Mouse (Mus musculus) embryo, embryonic 10 days (tissue): ENCODE measurements at regions not wholly inside any gene's neighbourhood (a gene's known extent, or its start where the extent isn't known, plus 50 kb on each side); places are given as distances from the start of the nearest gene placed in this dataset.

Source experiments
- DNase-seq: peaks from one replicate; pipeline ENCODE4 v3.0.0-alpha.2; 2015; ENCODE audit warnings: low spot score

DNA sequence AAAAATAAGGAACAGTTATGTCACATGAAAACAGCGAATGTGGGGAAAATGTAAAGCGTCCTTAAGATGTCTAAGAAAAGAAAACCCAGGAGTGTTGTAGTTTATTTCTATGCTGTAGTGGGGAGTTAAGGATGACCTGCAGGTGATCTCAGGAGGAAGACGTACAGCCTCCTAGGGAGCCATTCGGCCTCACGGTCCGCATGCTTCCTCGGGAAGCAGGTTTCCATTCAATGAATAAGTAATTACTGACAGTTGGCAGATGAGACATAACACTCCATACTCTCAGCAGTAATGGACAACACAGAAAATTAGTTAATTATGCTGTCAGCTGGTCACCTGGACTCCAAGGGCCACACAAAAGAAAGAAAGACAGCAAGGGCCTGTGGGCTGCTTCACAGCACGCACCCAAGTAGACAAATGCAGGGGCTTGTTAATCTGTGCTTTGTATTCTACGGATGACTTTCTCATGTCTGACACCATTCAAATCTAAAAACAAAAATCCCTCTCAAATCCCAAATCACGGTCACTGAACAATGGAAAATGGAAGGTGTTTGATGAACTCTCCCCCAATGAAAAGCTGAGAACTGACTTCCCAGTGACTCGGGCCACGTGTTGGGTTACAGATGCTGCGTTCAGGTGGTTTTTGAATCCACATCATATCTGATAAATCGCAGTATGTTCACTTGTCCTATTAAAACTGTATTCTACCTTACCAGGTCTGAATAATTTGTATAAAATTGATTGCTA is 193.5 kb downstream of the Gm11361 start:
- no peak for DNase-seq

DNA sequence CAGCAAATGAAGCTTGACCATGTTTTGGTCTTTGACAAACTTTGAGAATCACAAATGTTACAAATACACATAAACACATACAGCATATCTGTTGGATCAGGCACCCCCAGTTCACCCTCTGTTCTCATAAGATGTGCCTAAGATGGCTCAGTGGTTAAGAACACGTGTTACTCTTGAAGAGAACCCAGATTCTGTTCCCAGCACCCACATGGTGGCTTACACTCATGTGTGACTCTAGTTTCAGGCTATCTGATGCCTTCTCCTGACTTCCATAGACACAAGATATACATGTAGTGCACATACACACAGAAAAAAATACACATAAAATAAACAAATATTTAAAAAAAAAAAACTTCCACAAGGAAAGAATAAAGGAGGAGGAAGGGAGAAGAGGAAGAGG is 191.7 kb downstream of the Gm11361 start:
- DNase-seq, result no peak

DNA sequence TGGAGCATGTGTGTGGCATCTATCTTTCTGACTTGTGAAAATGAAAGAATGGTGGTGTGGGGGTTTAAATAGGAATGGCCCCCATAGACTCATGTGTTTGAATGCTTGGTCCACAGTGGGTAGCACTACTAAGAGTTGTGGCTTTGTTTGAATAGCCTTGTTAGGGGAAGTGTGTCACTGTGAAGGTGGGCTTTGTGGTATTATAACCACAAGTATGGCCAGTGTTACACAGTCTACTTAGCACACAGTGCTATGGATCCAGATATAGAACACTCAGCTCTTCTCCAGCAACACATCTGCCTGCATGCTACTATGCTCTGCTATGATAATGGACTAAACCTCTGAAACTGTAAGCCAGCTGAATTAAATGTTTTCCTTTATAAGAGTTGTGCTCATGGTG is 184.9 kb downstream of the Gm11361 start:
- DNase-seq, result no peak

DNA sequence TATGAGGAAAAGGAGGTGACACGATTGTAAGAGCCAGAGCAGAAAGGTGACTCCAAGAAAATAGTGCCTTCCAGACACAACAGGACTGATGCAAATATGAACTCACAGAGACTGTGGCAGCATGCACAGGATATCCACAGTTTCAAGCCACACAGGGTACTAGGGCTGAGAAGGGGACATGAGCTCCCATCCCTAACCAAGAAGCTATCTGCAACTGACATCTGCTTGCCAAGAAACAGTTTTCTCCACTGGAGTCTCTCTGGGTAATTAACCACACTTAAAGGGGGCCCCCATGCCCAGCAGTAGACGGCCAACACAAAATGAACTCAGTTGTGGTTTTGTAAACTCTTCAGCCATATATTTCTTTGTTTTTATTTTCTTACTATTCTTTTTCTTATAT is 176.1 kb downstream of the Gm11361 start:
- DNase-seq, result no peak

DNA sequence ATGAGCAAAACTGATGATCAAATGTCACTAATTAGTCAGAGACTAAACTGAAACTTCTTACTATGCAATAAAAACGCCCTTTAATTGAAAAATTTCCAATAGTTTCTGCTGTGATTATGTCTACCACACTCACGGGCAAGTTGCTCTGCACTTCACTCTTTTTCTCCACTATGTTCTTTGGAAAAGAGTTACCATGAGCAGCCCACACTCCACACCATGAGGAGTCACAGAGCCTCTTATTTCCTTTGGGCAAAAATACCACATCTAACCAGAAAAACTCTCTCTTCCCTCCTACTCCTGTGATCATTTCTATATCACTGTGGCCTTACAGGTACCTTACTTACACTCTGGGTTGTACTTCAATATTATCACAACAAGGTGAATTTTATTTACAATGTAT is 174.7 kb downstream of the Gm11361 start:
- no peak for DNase-seq

DNA sequence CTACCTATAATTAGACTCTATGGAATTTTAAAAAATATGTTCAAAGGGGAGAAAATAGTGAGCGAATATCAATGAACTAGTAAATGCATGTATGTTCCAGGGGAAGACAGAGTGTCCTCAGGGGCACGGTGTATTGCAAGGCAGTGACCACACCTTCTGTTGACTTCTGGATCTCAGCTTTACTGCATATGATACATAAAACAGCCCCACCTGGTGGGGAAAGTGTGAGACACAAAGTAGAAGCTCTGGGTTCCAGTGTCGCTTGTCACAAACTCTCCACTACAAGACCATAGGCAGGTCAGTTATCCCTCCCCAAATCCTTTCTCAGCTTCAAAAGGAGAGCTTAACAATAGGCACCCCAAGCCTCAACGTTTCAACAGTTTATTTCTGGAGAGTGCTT is 168.8 kb downstream of the Gm11361 start:
- DNase-seq, result no peak

DNA sequence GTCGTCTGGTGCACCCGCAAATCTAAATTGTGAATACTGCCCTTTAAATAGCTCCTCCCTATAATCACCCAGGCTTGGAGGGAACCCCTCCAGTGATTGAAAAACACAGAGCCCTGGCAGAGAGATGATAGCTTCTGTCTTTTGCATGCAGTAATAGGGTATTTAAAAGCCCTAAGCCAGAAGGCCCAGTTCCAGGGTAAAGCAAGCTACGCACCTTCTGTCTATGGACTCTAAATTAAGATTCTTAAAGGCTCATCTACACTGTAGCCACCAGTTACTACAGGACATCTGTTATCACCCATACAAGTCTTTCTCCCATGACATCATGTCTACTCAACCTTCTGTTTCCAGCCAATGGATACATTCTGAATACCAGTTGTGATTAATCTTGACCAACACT is 167.8 kb downstream of the Gm11361 start:
- no peak for DNase-seq

DNA sequence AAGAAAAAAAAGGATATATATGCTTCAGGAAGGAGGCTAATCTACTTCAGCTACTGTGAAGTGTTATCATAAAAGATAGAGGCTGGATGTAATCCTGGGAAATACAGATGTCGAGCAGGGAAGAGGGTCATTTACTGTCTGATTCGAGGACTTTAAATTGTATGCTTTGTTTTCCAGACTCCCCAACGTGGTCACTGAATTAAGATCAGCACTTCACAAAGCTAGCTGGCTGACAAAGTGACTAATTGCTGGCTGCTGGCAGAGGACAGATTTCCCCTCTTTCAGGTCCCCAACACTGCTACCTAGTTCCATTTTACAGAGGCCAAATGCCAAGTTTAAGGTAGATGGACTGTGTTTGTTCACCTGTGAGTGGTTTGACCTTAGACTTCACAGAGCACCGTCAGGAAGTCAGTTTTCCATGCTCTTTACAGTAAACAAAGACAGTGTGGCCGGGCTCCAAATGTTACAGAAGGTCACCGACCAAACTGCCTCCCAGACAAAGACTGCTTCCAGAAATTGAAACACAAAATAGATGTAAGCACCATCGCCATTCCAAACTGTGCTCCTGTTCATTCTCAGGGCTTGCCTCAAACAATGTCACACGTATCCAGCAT is 167.2 kb downstream of the Gm11361 start:
- no peak for DNase-seq

DNA sequence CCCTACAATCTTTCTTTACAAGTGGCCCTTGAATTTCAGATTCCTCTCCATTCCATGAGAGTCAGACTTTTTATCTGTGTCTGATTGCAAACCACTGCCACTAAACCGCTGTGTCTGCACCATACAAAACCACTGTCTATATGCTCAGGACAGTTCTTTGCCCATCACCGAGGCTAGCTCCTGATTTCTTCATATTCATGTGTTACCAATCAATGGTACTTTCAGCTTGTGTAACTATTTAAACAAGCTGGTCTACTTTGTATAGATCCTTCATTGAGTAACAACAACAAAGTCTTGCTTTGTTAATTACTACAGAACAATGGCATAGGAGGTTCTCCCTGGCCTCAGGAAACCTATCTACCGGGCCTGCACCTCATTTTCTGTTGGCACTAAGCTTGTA is 164.0 kb downstream of the Gm11361 start:
- DNase-seq, result no peak

DNA sequence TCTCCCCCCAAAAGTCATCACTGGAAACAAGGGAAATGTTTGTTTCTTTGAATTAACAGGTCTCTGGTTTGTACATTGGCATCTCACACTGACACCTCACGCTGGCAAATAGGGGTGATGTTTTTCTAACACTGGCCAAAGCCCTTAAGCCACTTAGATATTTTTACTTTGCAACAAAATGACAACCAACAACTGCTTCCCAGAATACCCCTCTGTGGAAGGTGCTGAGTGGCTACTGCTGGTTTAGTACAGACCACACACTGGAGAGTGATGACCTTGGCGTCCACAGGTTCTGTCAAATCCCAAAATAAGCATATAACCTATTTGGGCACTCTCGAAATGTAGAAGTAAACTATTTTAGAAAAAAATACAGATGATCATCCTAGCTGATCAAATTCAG is 163.3 kb downstream of the Gm11361 start:
- DNase-seq, result no peak

DNA sequence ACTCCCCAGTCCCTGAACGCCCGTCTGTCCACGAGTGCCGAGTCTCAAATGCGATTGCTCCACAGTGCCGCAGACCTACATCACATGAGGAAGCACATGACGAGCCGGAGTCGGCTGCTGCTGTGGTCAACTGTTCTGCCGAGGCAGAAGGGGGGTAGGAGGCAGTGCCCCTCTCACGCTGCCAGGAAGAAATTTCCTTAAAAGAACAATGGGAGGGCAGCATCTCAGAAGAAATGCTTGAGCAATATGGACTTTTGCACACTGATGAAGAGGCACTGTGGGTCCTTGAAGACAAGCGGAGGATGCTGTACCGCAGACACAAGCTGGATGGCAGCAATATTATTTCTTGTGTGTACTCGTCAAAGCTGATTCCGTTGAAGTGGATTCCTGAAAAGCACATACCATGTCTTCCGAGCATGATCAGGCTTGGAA is 162.6 kb downstream of the Gm11361 start:
- peak; percentile 25 for DNase-seq

DNA sequence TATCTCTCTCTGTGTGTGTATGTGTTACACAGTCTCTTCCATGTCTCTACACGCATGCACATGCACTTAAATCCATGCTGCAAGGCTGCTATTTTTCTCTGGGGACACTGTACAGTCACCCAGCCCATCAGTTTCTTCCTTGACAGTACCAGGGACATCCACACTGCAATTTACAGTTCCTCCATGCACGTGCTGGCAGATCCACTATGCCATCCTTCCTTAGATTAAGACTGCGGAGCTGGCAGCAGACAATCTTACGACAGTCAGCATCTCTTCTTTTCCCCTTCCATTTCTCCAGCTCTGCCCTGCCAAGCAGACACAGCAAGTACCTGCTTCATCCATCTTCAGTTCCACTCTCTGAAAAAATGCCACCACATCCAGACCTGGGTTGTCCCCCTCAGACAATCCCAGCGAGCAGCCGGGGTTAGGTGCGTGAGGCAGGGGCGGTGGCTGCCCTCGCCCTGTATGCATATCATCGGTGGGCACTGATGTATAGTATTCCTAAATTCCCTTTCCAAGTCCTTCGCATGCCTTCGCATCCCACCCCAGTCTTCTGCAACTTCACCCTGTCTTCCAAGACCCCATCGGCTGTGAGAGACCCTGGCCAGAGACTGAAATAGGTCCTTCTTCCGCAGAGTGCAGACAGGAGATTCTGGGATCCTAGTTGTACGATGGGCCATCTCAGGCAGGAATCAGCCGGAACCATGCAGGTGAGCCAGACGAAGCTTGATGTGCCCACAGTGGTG is 161.8 kb downstream of the Gm11361 start:
- no peak for DNase-seq

DNA sequence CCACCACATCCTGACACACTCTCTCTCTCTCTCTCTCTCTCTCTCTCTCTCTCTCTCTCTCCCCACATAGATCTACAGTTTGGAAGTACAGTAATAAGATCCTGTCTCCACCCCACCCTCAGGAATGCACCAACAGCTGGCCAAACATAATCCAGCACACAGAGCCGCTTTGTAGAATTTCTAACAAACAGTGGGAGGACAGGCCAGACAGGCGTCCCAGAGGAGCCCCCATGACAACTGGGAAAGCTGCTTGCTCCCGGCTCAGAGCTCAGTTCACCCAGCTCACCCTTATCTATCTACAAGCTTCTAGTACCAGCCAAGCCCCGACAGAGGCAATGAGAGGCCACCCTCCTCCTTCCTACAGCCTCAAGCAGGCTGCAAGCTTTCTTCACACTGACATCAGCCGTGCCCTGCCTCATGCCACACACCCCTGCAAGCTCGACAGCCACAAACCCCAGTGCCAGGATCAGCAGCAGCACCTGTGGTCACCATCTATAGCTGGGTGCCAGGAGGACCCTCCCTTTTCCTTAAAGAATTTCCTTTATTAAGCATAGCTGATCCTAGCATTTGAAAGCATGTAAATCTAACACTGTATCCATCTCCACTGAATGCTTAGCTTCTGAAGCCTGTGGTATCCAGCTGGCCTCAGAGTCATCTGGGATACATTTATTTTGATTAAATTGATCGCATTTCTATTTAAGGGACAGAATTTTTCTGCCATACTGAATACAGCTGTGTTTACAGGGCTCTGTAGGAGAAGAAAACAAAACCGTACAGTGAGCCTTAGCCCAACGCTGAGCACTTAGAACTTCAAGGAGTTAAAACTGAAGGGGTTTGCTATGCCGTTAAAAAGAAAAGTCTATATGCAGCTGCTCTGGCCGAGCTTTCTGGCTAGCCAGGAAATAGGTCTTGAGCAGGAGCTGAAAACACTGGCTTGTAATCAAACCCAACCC is 160.9 kb downstream of the Gm11361 start:
- DNase-seq, result peak; percentile 57

DNA sequence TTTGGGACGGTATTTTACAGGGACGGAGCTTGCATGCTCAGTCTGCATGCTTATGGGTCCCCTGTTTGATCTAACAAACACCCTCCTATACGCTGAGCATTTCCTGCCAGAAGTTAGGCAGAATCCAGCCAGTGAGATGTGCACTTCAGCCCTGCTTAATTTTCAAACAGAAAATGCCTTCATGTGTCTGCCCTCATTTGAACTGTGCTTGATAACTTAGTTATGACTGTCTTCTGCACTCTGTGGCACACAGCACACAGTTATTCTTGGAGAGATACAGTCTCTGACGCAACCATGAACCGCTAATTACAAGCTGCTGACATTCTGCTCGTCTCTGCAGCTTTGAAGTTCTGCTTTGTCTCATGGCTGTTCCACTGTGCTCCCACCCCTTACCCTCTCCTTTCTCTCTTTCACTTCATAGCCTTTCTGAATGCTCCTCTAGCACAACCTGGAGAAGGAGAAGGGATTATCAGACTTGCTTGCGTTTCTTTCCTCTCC is 160.2 kb downstream of the Gm11361 start:
- DNase-seq, result peak; percentile 59

DNA sequence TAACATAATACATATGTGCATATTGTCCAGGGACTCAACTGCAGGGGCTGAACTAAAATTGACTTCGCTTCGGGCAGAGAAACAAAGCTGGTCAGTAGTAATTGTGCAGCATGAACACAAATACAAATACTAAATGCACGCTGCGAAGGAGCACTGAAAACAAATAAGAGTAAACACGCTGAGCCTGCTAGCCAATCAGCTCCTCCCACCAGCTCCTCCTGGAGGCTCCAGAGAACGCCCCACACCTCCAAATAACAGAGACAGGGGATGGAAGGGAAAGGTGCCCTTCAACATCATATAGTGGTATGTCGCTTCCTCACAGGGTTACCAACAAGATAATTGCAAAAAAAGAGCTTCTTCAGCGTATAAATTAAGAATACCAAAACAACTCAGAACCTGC is 159.6 kb downstream of the Gm11361 start:
- peak; percentile 29 for DNase-seq

DNA sequence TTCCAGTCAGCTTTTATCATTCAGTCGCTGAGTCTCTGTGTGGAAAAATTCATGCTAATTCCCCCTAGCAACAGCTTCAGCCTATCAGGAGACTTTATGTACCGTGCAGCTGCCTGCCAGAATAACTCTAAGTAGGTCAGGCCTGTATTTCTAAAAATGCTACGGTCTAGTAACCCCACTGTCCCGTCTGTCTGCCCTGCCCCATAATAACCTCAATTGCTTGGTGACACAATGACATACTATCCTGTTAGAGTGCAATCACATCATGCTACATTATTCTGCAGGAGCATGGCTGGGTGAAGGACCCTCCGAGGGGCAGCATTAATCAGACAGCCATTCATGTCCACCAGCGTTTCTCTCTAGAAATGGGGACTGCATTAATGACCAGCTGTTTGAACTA is 158.9 kb downstream of the Gm11361 start:
- peak; percentile 76 for DNase-seq

DNA sequence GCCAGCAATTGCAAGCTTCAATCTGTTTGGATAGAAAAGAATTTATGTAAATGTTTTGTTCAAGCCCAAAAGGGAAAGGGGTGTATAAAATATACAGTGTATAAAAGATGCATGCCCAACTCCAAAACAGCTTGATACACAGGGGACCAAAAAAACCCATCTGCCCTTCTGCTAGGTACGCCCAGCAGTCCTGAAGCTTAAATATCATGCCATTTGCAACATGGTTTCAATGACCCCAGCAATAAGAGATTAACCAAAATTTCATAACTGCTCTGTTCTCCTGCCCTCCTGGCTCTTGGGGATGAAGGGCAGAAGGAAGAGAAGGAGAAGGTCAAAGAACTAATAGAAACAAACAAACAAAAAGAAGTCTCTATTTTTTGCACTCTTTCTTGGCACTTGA is 158.4 kb downstream of the Gm11361 start:
- no peak for DNase-seq

DNA sequence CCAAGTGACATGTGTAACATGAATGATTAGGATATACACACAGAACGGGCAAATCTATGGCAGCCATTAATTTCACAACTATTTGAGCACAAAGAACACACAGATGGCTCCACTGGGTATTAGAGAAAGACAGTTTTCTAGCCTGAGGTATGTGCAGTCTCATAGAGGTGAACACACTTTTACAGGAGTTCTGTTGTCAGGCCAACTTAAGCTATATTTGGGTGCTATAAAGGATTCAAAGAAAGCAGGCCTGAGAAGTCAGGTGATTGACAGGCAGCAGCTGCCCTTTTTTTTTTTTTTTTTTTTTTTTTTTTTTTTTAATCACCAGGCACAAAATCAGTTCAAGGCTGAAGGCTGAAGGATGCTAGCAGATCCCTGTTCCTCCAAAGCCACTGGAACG is 153.0 kb downstream of the Gm11361 start:
- no peak for DNase-seq

DNA sequence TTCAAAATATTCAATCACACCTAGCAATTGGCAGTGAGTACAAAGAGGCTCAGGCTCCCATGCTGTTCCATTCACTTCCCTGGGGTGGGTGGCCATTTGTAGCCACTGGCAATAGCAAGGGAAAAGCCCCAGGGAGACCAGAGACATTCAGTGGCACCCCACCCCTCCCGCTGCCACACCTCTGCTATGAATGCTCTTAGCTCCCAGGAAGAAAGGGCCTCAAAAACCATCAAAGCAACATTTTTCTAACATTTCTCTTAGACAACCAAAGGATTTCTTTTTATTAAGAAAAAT is 152.2 kb downstream of the Gm11361 start:
- DNase-seq, result no peak

DNA sequence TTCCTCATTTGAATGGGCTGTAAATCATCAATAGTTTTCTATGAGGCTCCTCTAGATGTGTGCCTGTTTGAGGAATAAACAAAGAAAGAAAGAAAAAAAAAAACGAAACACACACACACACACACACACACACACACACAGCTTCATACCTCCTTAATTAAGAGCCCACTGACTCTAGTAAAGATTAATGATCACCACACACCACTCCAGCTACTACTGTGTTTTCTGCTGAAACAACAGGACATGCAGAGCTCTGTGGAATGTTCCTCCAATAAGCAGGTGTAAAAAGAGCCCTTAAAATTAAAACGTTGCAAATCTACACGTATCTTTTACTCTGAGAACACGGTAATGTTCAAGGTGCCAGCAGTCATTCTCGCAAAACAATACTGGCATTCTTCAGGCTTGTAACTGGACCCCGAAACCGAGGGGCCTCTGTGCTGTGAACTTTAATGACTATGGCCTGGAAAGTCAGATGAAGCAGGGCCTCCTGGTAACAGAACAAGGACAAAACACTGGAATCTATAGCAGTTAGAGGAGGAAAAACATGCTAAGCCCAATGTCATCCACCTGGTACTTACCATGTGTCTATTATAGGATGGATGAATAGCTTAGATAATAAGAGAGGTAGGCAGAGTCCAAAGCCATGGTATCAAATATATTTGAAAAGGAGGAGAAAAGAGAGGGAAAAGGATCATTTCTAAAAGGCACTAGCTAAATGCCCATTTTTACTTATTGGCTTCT is 151.7 kb downstream of the Gm11361 start:
- peak; percentile 44 for DNase-seq

DNA sequence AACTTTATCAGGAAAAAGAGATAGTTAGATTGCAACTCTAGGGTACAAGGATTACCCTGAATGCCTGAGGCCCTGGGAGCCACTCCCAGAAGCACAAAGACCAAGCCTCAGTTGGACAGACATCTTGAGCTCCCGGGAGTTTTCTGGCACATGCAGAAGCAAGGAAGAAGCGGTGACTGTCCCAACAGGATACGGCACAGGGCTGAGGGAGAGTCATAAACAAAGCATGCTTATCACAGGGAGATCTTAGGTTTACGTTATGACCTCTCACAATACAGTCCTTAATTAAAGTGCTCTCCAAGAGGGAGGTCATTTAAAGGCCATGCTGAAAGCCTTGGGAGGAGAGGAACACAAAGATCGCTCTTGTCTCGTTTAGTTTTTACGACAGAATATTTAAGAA is 143.1 kb downstream of the Gm11361 start:
- peak; percentile 36 for DNase-seq
